Mouse (Mus musculus) ES-E14 (cell line): ENCODE data around the gene Zfp770.

Experiments used
- HCFC1 ChIP-seq: IDR thresholded peaks from 2 replicates; pipeline ENCODE4 v1.6.1; 2012; ENCODE audit warnings: low read length, inconsistent platforms, borderline replicate concordance; ENCODE audit not compliant: insufficient read depth
- MAFK ChIP-seq: IDR thresholded peaks from 2 replicates; pipeline ENCODE4 v1.6.1; 2014; ENCODE audit warnings: mild to moderate bottlenecking, low read depth, low read length, inconsistent platforms; ENCODE audit not compliant: insufficient read depth
- ZC3H11A ChIP-seq: IDR thresholded peaks from 2 replicates; pipeline ENCODE4 v1.6.1; 2012; ENCODE audit warnings: low read depth, mild to moderate bottlenecking, inconsistent platforms, low read length, borderline replicate concordance

DNA sequence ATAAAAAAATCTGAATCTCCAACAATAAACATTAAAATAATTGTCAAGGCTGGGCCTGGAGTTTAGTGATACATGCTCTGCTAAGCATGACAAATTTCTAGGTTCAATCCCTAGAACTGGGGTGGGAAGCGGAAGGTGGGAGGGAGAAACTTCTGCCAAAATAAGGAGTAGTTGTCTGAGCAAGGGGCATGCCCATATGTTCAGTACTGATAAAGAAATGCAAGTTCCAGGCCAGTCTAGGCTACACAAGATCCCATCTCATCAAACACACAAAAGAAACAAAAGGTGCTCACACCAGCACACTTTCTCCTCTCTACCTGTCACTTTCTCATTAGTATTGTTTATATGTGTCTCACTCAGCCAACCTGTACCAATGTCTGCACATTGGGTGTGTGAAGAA, 44.6 kb downstream of the Zfp770 start:
- TF ChIP-seq HCFC1 (no peak), ZC3H11A (no peak), MAFK (no peak)
